Mouse (Mus musculus) forebrain, postnatal 0 days (tissue): ENCODE results near the gene Kat7. TPM values are rescaled to one million over a fixed set of nuclear protein-coding genes. Genes with fewer than 3 reads are reported as not detected.

Source experiments
- ATAC-seq: fragments of 200-750 bp; cut with Nextera tagmentation; 2 replicates; pipeline ENCODE4 v1.8.0; 2017; ENCODE audit warnings: mild to moderate bottlenecking, moderate library complexity
- DNase-seq: peaks from one replicate; pipeline ENCODE4 v3.0.0-alpha.2; 2015
- H3K27ac ChIP-seq: fragments of 300-500 bp; sonication (generic); 2 replicates; pipeline ENCODE4 v1.5.1; 2014; ENCODE audit warnings: low read depth, mild to moderate bottlenecking, antibody characterized with exemption, low read length, moderate library complexity, mixed read lengths
- H3K27me3 ChIP-seq: fragments of 300-500 bp; sonication (generic); 2 replicates; pipeline ENCODE4 v1.6.1; 2014; ENCODE audit warnings: mild to moderate bottlenecking, low read length, mixed read lengths; ENCODE audit not compliant: insufficient read depth
- H3K36me3 ChIP-seq: fragments of 300-500 bp; sonication (generic); 2 replicates; pipeline ENCODE4 v1.6.1; 2014; ENCODE audit warnings: mild to moderate bottlenecking, moderate library complexity; ENCODE audit not compliant: insufficient read depth
- H3K4me1 ChIP-seq: fragments of 300-500 bp; sonication (generic); 2 replicates; pipeline ENCODE4 v1.6.1; 2014; ENCODE audit warnings: antibody characterized with exemption; ENCODE audit not compliant: insufficient read depth
- H3K4me2 ChIP-seq: fragments of 300-500 bp; sonication (generic); 2 replicates; pipeline ENCODE4 v1.6.1; 2014; ENCODE audit warnings: low read depth, mild to moderate bottlenecking, moderate library complexity
- H3K4me3 ChIP-seq: fragments of 300-500 bp; sonication (generic); 2 replicates; pipeline ENCODE4 v1.5.1; 2014; ENCODE audit warnings: low read depth, low read length, mixed read lengths
- H3K9ac ChIP-seq: fragments of 300-500 bp; sonication (generic); 2 replicates; pipeline ENCODE4 v1.6.1; 2014; ENCODE audit warnings: mild to moderate bottlenecking
- H3K9me3 ChIP-seq: fragments of 300-500 bp; sonication (generic); 2 replicates; pipeline ENCODE4 v1.6.1; 2016; ENCODE audit warnings: low read length
- CTCF ChIP-seq: sonication (generic); IDR thresholded peaks from 2 replicates; pipeline ENCODE4 v1.5.1; 2016; ENCODE audit warnings: antibody characterized with exemption, control low read depth, low read depth
- WGBS: fragments of 180-500 bp; shearing (Covaris S2); extraction: QIAGEN DNeasy Blood & Tissue Kit; methylation state at CpG from one replicate; pipeline ENCODE4 v1.1.7; 2014; 5-methylcytosine and 5-hydroxymethylcytosine counted together
- polyA plus RNA-seq: library from polyadenylated mRNA; unstranded; fragments of >200 nt; fragmentation: Nextera tagmentation; extraction: Ambion mirVana; gene quantifications from 2 replicates; pipeline ENCODE4 v1.2.1, GENCODE M21; 2015
- total RNA-seq: library from RNA; depleted of rRNA; stranded (reverse); fragments of >200 nt; gene quantifications from 2 replicates; pipeline ENCODE4 v1.2.3, GENCODE M21; 2014

Gene Kat7
- total and polyA plus RNA-seq, 2 experiments from 2014 or later = 72.8 to 78.2 TPM

DNA sequence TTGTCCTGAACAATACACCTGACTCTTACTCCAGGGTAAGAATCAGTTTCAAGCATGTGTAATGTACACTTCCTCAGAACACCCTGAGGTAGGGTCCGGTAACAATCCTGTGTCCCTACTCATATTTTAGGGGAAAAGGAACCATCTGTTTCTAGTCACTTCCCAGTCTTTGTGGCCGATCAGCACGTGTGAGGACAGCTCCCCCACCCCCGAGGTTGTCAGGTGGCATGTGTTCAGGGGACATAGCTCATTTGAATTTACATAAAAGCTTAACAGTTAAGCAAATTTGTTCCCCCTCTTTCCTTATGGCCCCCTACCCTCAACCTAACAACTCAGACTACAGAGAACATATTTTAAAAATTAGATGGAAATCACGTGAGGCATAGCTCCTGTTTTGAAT is 30.6 kb upstream of the Kat7 start:
- Histone ChIP-seq H3K27me3 (no peaks in the 10 kb centered on the region), H3K27ac (no peak overlapping the region), H3K36me3 (no peaks in the 10 kb centered on the region), H3K9ac (no peak overlapping the region), H3K9me3 (no peaks in the 10 kb centered on the region), H3K4me3 (no peak overlapping the region), H3K4me2 (no peak overlapping the region), H3K4me1 (no peaks in the 10 kb centered on the region)
- DNase-seq (no peak), ATAC-seq (no peak)
- 39% methylated on average over 5 of the region's 5 CpGs for WGBS
- no peak for TF ChIP-seq CTCF

DNA sequence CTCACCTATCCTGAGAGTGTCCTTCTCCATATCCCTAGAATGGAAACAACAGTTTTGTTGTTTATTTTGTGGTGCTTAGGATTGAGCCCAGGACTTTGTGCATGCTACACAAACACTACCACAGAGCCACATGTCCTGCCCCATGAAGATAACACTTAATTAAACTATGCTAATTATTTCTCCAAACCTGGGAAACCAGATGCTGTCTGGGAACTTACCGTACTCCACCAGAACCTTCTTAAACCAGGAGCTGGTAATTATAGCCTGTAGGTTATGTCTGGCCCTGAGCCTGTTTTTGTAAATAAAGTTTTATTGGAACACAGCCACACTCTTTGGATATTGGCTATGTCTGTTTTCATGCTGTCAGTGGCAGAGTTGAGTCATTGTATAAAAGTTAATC is 30.2 kb upstream of the Kat7 start:
- ATAC-seq (no peak), DNase-seq (no peak)
- Histone ChIP-seq H3K4me2 (no peak overlapping the region), H3K27me3 (no peaks in the 10 kb centered on the region), H3K4me1 (no peaks in the 10 kb centered on the region), H3K27ac (no peak overlapping the region), H3K4me3 (no peak overlapping the region), H3K9me3 (no peaks in the 10 kb centered on the region), H3K36me3 (no peaks in the 10 kb centered on the region), H3K9ac (no peak overlapping the region)
- no peak for TF ChIP-seq CTCF
- 40% methylated on average over 1 of the region's 1 CpGs for WGBS

DNA sequence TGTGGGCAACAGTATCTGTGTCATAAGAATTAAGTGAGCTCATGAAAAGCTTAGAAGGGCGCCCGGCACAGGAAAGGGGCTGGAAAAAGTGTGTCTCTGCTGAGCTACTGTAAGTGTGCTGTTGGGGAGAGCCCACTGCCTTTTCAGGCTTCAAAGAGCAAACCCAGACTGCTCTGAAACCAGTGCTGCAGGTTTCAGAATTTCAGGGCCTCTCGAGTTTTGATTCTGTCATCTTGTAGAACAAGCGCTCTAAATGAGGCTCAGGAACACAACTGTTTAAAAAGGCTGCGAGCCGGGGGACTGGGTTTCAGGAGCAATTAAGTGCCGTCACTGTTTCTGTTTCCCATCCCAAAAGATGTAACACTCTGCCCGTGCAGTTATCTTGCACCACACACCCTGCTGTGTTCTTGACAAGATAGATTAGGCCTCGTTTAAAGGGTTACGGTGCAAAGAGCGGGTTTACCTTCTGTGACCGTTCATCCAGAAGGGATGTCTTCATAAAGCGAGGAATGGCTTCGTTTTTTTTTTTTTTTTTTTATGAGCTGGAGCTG is 29.5 kb upstream of the Kat7 start:
- no peak for DNase-seq
- Histone ChIP-seq H3K9ac (no peak overlapping the region), H3K9me3 (no peaks in the 10 kb centered on the region), H3K36me3 (no peaks in the 10 kb centered on the region), H3K27ac (no peak overlapping the region), H3K27me3 (peaks cover 3% of the 10 kb centered on the region; the same call in 1 of the 2 replicates), H3K4me1 (no peaks in the 10 kb centered on the region), H3K4me3 (no peak overlapping the region), H3K4me2 (no peak overlapping the region)
- 18% methylated on average over 14 of the region's 14 CpGs for WGBS
- TF ChIP-seq CTCF = no peak
- ATAC-seq = no peak

DNA sequence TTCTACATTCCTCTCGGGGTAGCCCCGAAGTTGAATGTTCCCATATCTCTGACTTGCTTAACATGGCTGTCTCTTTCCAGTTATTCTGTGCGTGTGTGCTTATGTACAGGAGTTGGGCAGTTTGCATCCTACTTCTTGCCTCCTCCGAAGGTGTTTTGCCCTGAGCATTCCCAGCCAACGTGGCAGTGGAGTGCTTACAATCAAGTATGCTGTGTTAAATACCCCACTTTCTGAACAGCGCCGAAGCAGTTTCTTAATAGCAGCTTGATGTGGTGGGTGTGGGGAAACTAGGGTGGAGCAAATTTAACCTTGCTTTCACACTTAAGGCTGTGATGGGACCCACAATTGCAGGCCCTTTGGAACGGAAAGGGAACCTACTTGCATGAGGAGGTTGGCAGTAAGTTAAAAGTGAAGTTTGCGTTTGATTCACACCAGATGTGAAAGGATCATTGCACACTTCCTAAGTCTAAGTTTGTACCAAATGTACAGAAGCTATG is 27.8 kb upstream of the Kat7 start:
- TF ChIP-seq CTCF = no peak
- WGBS = 33% methylated on average over 9 of the region's 9 CpGs

DNA sequence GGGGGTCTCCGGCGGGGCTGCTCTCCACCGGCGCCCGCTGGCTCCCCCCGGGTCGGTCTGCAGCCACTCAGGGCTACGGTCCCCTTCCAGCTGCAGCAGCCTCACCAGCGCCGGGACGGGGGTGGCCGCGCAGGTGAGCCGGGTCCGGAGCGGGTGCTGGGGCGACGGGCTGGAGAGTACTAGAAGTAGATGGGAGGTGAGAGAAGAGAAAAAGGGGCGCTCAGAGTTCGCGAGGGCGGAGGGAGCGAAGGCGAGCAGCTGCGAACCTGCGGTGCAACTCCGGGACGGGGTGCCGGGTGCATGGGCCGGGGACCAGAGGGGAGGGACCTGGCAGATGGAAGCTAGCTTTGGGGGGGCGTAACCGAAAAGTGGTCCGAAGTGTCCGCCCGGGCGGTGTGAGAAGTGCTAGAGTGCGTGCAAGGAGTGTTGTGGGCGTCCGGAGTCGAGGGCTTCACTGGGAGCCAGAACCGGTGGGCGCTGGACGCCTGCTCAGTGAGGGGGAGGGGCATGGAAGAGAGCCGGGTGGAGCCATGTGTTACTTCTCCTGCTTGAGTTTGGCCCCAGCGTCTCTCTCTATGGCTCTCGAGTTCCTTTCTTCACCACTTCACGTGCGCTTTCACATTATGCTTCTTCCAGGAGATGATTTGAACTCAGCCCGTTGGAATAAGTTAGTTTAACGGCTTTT is 27.2 kb upstream of the Kat7 start:
- ATAC-seq = peak; percentile 52

More for the DNA sequence above, 27.8 kb upstream of the Kat7 start:
- ATAC-seq (no peak), DNase-seq (no peak)
- Histone ChIP-seq H3K9me3 (no peaks in the 10 kb centered on the region), H3K4me2 (peak overlapping the region; percentile 98), H3K9ac (no peak overlapping the region), H3K27me3 (peaks cover 4% of the 10 kb centered on the region; the same call in 1 of the 2 replicates), H3K4me3 (peak overlapping the region; percentile 78), H3K27ac (no peak overlapping the region), H3K36me3 (no peaks in the 10 kb centered on the region), H3K4me1 (no peaks in the 10 kb centered on the region)

DNA sequence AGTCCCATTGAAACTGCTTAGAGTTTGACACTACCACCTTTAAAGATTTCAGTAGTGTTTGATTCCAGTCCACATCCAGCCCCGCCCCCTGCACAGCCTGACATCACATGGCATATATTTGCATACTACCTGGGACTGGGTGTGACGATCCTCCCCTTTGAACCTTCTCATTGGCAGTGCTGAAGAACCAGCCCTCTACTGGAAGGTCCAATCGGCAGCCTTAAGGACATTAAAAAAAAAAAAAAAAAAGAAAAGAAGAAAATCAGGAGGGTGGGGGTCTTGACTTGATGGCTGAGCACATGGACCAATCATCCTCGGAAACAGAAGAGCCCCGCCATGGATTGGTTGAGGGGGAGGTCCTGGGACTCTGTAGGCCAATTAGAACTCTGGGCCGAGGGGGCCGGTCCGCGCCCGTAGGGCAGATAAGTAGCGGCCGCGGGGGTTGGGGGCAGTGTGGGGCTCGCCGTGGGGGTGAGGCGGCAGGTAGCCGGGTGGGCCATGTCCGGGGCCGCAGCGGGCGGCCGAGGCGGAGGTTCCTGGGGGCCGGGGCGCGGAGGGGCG is 26.6 kb upstream of the Kat7 start, which contains the start of gene Fam117a:
Gene Fam117a (plus strand): TSS at position 451 of the 561 bp plus-strand sequence.
- peak; percentile 99 for ATAC-seq
- WGBS = 2% methylated on average over 22 of the region's 27 CpGs
- Histone ChIP-seq H3K4me2 (peak within 1 kb of the TSS; percentile 98), H3K27me3 (peaks cover 4% of the 10 kb centered on the region; the same call in 1 of the 2 replicates), H3K9me3 (no peaks in the 10 kb centered on the region), H3K4me1 (no peaks in the 10 kb centered on the region), H3K4me3 (peak within 1 kb of the TSS; percentile 78), H3K27ac (no peak within 1 kb of the TSS), H3K36me3 (no peaks in the 10 kb centered on the region), H3K9ac (peak within 1 kb of the TSS; percentile 59)
- TF ChIP-seq CTCF = peak; percentile 15; the same call in 1 of the 2 replicates
- DNase-seq = peak; percentile 87

More for the DNA sequence above, 27.2 kb upstream of the Kat7 start:
- Histone ChIP-seq H3K9me3 (no peaks in the 10 kb centered on the region), H3K4me3 (peak overlapping the region; percentile 78), H3K27ac (no peak overlapping the region), H3K9ac (peak overlapping the region; percentile 59), H3K36me3 (no peaks in the 10 kb centered on the region), H3K4me2 (peak overlapping the region; percentile 98), H3K27me3 (peaks cover 4% of the 10 kb centered on the region; the same call in 1 of the 2 replicates), H3K4me1 (no peaks in the 10 kb centered on the region)
- peak; percentile 12 for DNase-seq
- WGBS = 3% methylated on average over 50 of the region's 50 CpGs
- no peak for TF ChIP-seq CTCF
